Mouse (Mus musculus) olfactory bulb, adult 2 months (tissue): Measurements from ENCODE around the gene Kif2b.

Source experiments
- CTCF ChIP-seq: fragments of 200-500 bp; IDR thresholded peaks from 2 replicates; pipeline ENCODE4 v1.5.1; 2012; ENCODE audit warnings: low read depth, mild to moderate bottlenecking, low read length, moderate library complexity; ENCODE audit not compliant: insufficient read depth
- POLR2A ChIP-seq: fragments of 200-500 bp; IDR thresholded peaks from 2 replicates; pipeline ENCODE4 v1.6.1; 2012; ENCODE audit warnings: mild to moderate bottlenecking, low read depth, low read length, moderate library complexity; ENCODE audit not compliant: insufficient read depth

DNA sequence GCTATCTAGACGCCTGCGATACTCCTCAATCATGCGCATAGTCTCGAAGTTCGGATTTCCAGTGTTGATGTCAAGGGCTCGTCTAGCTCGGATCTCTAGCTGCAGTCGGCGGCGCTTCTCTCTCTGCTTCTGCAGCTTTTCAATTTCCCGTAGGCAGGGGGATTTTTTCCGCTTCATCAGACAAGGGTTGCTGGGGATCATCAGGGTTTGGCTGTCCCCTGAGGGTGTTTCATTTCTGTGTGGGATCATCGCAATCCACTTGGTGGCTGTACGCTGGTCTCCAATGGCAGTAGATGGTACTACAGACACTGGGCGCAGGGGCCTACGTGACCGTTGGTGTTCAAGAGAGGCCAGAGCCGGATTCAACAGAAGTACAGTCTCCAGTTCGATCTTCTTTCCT, 502 bp downstream of the Kif2b start:
- TF ChIP-seq CTCF (no peak), POLR2A (no peak)
